Mouse (Mus musculus) kidney, embryonic 15.5 days (tissue): Measurements from ENCODE around the gene Trim41. TPM values are rescaled to one million over a fixed set of nuclear protein-coding genes. Genes with fewer than 3 reads are reported as not detected.

Experiments used
- ATAC-seq: fragments of 200-750 bp; cut with Nextera tagmentation; replicated peaks from 2 replicates; pipeline ENCODE4 v1.8.0; 2017; ENCODE audit warnings: moderate TSS enrichment; ENCODE audit not compliant: low FRiP score
- H3K27ac ChIP-seq: fragments of 300-500 bp; sonication (generic); 2 replicates; pipeline ENCODE4 v1.5.1; 2015; ENCODE audit warnings: mild to moderate bottlenecking, inconsistent platforms
- H3K27me3 ChIP-seq: fragments of 300-500 bp; sonication (generic); 2 replicates; pipeline ENCODE4 v1.6.1; 2015; ENCODE audit warnings: inconsistent platforms
- H3K36me3 ChIP-seq: fragments of 300-500 bp; sonication (generic); 2 replicates; pipeline ENCODE4 v1.6.1; 2015; ENCODE audit warnings: inconsistent platforms
- H3K4me1 ChIP-seq: fragments of 300-500 bp; sonication (generic); 2 replicates; pipeline ENCODE4 v1.6.1; 2015; ENCODE audit warnings: inconsistent platforms
- H3K4me2 ChIP-seq: fragments of 300-500 bp; sonication (generic); 2 replicates; pipeline ENCODE4 v1.6.1; 2015; ENCODE audit warnings: moderate library complexity, mild to moderate bottlenecking, inconsistent platforms
- H3K4me3 ChIP-seq: fragments of 300-500 bp; sonication (generic); replicated peaks from 2 replicates; pipeline ENCODE4 v1.5.1; 2015; ENCODE audit warnings: mild to moderate bottlenecking, inconsistent platforms
- H3K9ac ChIP-seq: fragments of 300-500 bp; sonication (generic); 2 replicates; pipeline ENCODE4 v1.6.1; 2015; ENCODE audit warnings: mild to moderate bottlenecking, inconsistent platforms
- H3K9me3 ChIP-seq: fragments of 300-500 bp; sonication (generic); replicated peaks from 2 replicates; pipeline ENCODE4 v1.6.1; 2016; ENCODE audit warnings: inconsistent platforms
- WGBS: fragments of 180-500 bp; shearing (Covaris S2); methylation state at CpG from one replicate; pipeline ENCODE4 v1.1.7; 2015; ENCODE audit warnings: mixed read lengths; 5-methylcytosine and 5-hydroxymethylcytosine counted together
- polyA plus RNA-seq: library from polyadenylated mRNA; unstranded; fragments of >200 nt; fragmentation: Nextera tagmentation; extraction: Ambion mirVana; gene quantifications from 2 replicates; pipeline ENCODE4 v1.2.1, GENCODE M21; 2015

The Trim41 gene
- polyA plus RNA-seq, 1 experiment from 2014 or later, result 6.6 TPM

- Histone ChIP-seq H3K4me1 (peaks cover 6% of the 10 kb centered on the region), H3K27ac (peak overlapping the region; percentile 2; the same call in 1 of the 2 replicates), H3K4me2 (no peak overlapping the region), H3K9ac (no peak overlapping the region), H3K36me3 (peaks cover 98% of the 10 kb centered on the region), H3K4me3 (no peak overlapping the region), H3K27me3 (no peaks in the 10 kb centered on the region), H3K9me3 (no peaks in the 10 kb centered on the region)
- 65% methylated on average over 14 of the region's 14 CpGs for WGBS
- peak; percentile 47 for ATAC-seq
Observed at GRCm38 (mm10) chr11:48807563-48808303, 9.4 kb downstream of the Trim41 start.

DNA sequence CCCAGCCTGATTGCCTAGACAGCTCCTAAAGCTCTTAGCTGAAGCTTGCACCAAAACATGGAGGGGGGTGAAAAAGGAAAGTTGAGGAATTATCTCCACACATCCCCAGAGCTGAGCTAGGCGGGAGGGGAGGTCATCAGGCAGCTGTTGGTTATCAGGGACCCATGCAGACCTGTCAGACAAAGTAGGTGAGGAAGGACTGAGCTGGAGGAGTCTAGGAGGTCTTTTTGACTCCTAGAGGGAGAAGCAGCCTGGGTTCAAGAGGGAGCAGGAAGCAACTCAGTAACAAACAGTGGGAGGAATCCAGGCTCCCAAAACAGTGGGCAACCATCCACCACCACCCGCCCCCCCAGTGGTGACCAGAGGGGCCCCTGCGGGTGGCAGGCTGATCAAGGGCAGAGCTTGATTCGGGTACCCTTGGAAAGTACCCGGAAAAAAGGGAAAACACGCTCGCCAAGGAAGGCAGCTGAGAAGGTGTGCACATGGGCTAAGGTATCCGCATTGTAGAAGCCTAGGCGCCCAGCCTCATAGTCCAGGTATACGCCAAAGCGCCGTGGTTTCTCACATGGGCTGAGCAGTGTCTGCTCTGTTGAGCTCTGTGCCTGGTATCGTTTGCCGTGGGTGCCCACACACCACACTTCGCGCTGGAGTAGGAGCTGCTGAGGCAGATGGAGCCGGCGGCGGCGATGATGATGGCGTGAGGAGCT is 10.1 kb downstream of the Trim41 start:
- peaks cover 99% of the 10 kb centered on the region for H3K36me3 ChIP-seq
- H3K9me3 ChIP-seq, result no peaks in the 10 kb centered on the region
- H3K27ac ChIP-seq, result peak overlapping the region; percentile 1; the same call in 1 of the 2 replicates
- H3K4me2 ChIP-seq, result no peak overlapping the region
- no peaks in the 10 kb centered on the region for H3K27me3 ChIP-seq
- H3K4me1 ChIP-seq, result peaks cover 13% of the 10 kb centered on the region
- H3K9ac ChIP-seq, result no peak overlapping the region
- 66% methylated on average over 21 of the region's 21 CpGs for WGBS
- H3K4me3 ChIP-seq, result no peak overlapping the region
- ATAC-seq, result peak; percentile 71

GRCm38 (mm10) chr11:48804922-48805321 is 12.2 kb downstream of the Trim41 start:
- Histone ChIP-seq H3K4me2 (no peak overlapping the region), H3K9me3 (no peaks in the 10 kb centered on the region), H3K4me1 (peaks cover 21% of the 10 kb centered on the region), H3K27me3 (no peaks in the 10 kb centered on the region), H3K9ac (no peak overlapping the region), H3K4me3 (no peak overlapping the region), H3K36me3 (peaks cover 87% of the 10 kb centered on the region), H3K27ac (no peak overlapping the region)
- 89% methylated on average over 2 of the region's 2 CpGs for WGBS
- no peak for ATAC-seq

GRCm38 (mm10) chr11:48803988-48804387 is 13.2 kb downstream of the Trim41 start:
- 95% methylated on average over 2 of the region's 2 CpGs for WGBS
- H3K27ac ChIP-seq, result no peak overlapping the region
- peaks cover 78% of the 10 kb centered on the region for H3K36me3 ChIP-seq
- ATAC-seq, result no peak
- no peak overlapping the region for H3K9ac ChIP-seq
- no peaks in the 10 kb centered on the region for H3K9me3 ChIP-seq
- no peaks in the 10 kb centered on the region for H3K27me3 ChIP-seq
- H3K4me1 ChIP-seq, result peaks cover 20% of the 10 kb centered on the region
- H3K4me3 ChIP-seq, result no peak overlapping the region
- no peak overlapping the region for H3K4me2 ChIP-seq

DNA sequence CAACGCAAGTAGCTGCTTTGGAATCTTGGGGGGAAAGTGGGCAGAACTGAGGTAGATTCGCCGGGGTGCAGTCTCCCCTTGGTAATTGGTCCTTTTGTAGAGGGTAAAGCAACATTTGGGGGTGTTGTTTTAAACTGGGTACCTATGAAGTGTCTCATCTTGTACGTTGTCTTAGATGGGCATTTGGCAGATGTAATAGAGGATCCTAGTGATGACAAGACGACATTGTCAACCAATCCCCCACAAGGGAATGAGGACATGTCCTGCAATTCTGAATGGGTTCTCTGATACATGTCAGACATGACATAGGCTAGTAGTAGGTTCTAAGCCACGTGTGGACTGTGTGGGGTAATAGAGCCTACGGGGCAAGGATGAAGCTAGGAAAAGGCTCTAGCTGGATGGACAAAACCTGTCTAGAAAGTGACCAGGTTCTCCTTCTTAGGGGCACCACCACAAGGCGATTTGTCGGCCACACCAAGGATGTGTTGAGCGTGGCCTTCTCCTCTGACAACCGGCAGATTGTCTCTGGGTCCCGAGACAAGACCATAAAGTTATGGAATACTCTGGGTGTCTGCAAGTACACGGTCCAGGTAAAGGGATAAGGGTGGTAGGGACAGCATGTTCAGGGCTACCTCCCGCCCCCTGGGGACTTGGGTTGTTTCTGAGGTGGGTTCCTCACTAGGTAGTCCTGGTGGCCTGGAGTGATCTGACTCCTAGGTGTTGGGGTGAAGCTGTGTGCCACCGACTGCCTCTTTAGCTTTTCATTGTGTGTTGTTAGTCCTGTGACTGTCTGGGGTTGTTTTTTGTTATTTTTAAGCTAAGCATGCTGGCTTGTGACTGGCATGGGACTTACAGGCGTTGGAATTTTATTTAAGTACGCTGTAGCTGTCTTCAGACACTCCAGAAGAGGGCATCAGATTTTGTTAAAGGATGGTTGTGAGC is 15.1 kb downstream of the Trim41 start:
- Histone ChIP-seq H3K9me3 (no peaks in the 10 kb centered on the region), H3K36me3 (peaks cover 59% of the 10 kb centered on the region), H3K4me1 (peaks cover 29% of the 10 kb centered on the region), H3K4me2 (peak overlapping the region; percentile 70), H3K9ac (peak overlapping the region; percentile 86), H3K27me3 (no peaks in the 10 kb centered on the region), H3K4me3 (peak overlapping the region; percentile 88), H3K27ac (0 out of 2 replicates have a peak overlapping the region, but pooled peaks have one; percentile 33)
- no peak for ATAC-seq
- 73% methylated on average over 17 of the region's 17 CpGs for WGBS

- WGBS, result under 1% methylated on average over 47 of the region's 47 CpGs
- peak; percentile 92 for ATAC-seq
- Histone ChIP-seq H3K4me2 (peak within 1 kb of the TSS; percentile 70), H3K4me1 (peaks cover 29% of the 10 kb centered on the region), H3K9me3 (no peaks in the 10 kb centered on the region), H3K4me3 (peak within 1 kb of the TSS; percentile 88), H3K27ac (peak within 1 kb of the TSS; percentile 99), H3K36me3 (peaks cover 39% of the 10 kb centered on the region), H3K9ac (peak within 1 kb of the TSS; percentile 86), H3K27me3 (no peaks in the 10 kb centered on the region)
Observed at GRCm38 (mm10) chr11:48799921-48800701, 17.0 kb downstream of the Trim41 start, which contains the start of gene Rack1. TSS of gene Rack1 (plus strand) at chr11:48800332.

GRCm38 (mm10) chr11:48798984-48799920 is 17.9 kb downstream of the Trim41 start:
- Histone ChIP-seq H3K9me3 (no peaks in the 10 kb centered on the region), H3K4me3 (peak overlapping the region; percentile 88), H3K36me3 (peaks cover 30% of the 10 kb centered on the region), H3K27me3 (no peaks in the 10 kb centered on the region), H3K9ac (peak overlapping the region; percentile 86), H3K4me1 (peaks cover 29% of the 10 kb centered on the region), H3K4me2 (peak overlapping the region; percentile 70), H3K27ac (peak overlapping the region; percentile 99)
- peak; percentile 23; the same call in 1 of the 2 replicates for ATAC-seq
- WGBS, result 6% methylated on average over 18 of the region's 18 CpGs

DNA sequence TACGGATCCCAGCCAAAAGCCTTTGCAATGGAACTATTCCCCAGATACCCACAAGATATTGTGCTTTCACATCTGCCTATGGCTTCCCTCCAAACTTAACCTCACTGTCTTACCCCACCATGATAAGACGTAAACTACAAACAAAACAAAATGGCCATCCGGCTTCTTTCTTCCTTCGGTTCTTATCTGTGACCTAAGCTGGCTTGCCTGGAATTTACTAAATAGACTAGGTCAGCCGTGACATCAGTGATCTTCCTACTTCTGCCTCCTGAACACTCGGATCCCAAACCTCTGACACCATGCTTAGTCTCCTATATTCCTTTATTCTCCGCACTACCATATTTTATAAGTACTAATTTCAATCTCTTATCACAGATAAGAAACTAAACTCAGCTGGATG is 18.8 kb downstream of the Trim41 start:
- H3K36me3 ChIP-seq, result peaks cover 21% of the 10 kb centered on the region
- peak overlapping the region; percentile 26 for H3K9ac ChIP-seq
- H3K4me3 ChIP-seq, result 0 out of 2 replicates have a peak overlapping the region, but pooled peaks have one; percentile 88
- no peak overlapping the region for H3K27ac ChIP-seq
- H3K9me3 ChIP-seq, result no peaks in the 10 kb centered on the region
- H3K4me1 ChIP-seq, result peaks cover 29% of the 10 kb centered on the region
- ATAC-seq, result no peak
- H3K4me2 ChIP-seq, result peak overlapping the region; percentile 70
- H3K27me3 ChIP-seq, result no peaks in the 10 kb centered on the region
- 81% methylated on average over 7 of the region's 7 CpGs for WGBS

DNA sequence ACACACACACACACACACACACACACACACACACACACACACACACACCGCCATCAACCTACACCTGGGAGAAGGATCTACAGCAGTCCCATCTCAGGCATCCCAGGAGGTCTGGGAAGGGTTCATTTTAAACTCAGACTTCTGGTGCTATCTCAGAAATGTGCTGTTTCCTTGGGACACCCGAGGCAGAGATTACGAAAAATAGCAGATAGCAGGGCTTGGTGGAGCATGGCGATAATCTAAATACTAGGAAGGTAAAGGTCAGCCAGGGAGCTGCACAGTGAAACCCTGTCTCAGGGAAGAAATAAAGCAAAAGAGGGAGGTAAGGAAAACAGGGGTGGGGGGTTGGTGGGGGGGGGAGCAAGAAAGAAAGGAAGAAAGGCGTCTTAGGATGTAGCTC is 19.9 kb downstream of the Trim41 start:
- 67% methylated on average over 5 of the region's 5 CpGs for WGBS
- no peak for ATAC-seq
- H3K36me3 ChIP-seq, result peaks cover 11% of the 10 kb centered on the region

DNA sequence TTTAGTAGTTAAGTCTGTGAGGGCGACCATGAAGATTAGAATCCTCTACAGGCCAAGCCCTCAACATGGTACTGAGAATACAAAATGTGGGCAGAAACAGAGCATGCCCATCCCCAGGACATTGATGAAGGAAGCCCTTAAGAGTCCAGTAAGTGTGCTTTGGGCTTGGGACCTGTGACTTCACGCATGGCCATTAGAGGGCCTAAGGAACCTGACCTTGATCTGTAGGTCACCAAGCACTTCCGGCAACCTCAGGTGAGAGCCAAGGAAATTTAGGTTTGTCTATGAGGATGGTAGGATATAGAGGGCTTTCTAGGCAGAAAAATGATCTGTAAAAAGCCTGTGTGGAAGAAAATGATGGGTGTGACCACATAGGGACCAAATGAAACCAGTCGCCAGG is 20.9 kb downstream of the Trim41 start:
- no peak overlapping the region for H3K27ac ChIP-seq

More for the DNA sequence above, 19.9 kb downstream of the Trim41 start:
- Histone ChIP-seq H3K9ac (no peak overlapping the region), H3K9me3 (no peaks in the 10 kb centered on the region), H3K27me3 (no peaks in the 10 kb centered on the region), H3K4me1 (peaks cover 23% of the 10 kb centered on the region), H3K27ac (no peak overlapping the region), H3K4me2 (no peak overlapping the region), H3K4me3 (no peak overlapping the region)

More for the DNA sequence above, 20.9 kb downstream of the Trim41 start:
- Histone ChIP-seq H3K27me3 (no peaks in the 10 kb centered on the region), H3K4me1 (peaks cover 16% of the 10 kb centered on the region), H3K4me2 (no peak overlapping the region), H3K9ac (no peak overlapping the region), H3K9me3 (no peaks in the 10 kb centered on the region), H3K36me3 (peaks cover under 1% of the 10 kb centered on the region), H3K4me3 (no peak overlapping the region)
- 78% methylated on average over 4 of the region's 4 CpGs for WGBS
- ATAC-seq, result no peak
